ENCODE assay signal across 1 mouse cellular context in the genomic region with DNA sequence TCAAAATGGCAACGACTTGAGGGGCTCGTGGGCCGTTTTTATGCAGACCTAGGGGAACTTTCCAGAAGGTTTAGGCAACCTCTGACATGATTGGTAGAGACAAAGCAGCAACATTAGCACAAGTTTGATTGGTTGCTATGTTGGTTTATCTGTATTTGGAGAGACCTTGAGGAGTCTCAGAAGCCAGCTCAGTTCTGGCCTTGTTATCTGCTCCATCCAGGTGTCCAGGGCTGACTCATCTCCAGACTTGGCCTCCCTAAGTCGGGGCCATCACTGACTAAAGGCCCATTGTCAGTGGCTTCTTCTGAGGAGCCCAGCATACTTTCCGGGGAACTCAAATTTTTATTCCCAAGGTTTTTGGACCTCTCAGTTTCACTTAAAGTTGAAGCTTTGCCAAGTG.
TF ChIP-seq lines count a peak whose summit lies in the region.

No protein-coding gene starts in this region.

TF ChIP-seq in CH12.LX, 34 proteins besides CTCF, POLR2A, EP300 and RAD21 (continued from another document):
- TF ChIP-seq ZNF384 (IDR thresholded peaks at IDR 0.05; ENCODE audit: low read depth, low read length) = no peak
- no peak for TF ChIP-seq TBP (conservative IDR thresholded peaks at IDR 0.05; ENCODE audit: low read depth, low read length)
- no peak for TF ChIP-seq SMC3 (IDR thresholded peaks at IDR 0.05; ENCODE audit: low read depth, low read length)
- TF ChIP-seq MXI1 (IDR thresholded peaks at IDR 0.05; ENCODE audit: low read depth, low read length) = no peak
- TF ChIP-seq PAX5 (IDR thresholded peaks at IDR 0.05; ENCODE audit: low read length) = no peak
- no peak for TF ChIP-seq E2F4 (IDR thresholded peaks at IDR 0.05; ENCODE audit: insufficient replicate concordance, low read depth, low read length)
- no peak for TF ChIP-seq POLR2AphosphoS2 (IDR thresholded peaks at IDR 0.05; ENCODE audit: low read depth, low read length)
- TF ChIP-seq TCF12 (IDR thresholded peaks at IDR 0.05; ENCODE audit: low read depth, low read length) = peak; percentile 23; the same call in 1 of the 2 replicates
- TF ChIP-seq MAX (IDR thresholded peaks at IDR 0.05; ENCODE audit: low read length) = no peak
- TF ChIP-seq IRF4 (IDR thresholded peaks at IDR 0.05; ENCODE audit: low read depth, low read length) = 0 out of 2 replicates have a peak, but pooled peaks have one; percentile 34
- no peak for TF ChIP-seq KAT2A (IDR thresholded peaks at IDR 0.05; ENCODE audit: insufficient replicate concordance, low read length)
